Mouse (Mus musculus): ENCODE results near the gene Slc11a1. TPM values are rescaled to one million over a fixed set of nuclear protein-coding genes. Genes with fewer than 3 reads are reported as not detected.

The Slc11a1 gene
- total and polyA plus RNA-seq, 3 experiments: 0.11 TPM; not detected in 2

- H3K4me1 ChIP-seq (ENCODE audit: control insufficient read depth in 1 of 2, insufficient read depth in 2 of 2, low read length in 2 of 2): peaks cover 0 to 18% of the 10 kb centered on the region in 2 experiments; a peak in 2 of 4 replicates
- no peak for DNase-seq (ENCODE audit: low read depth, low spot score)
- no peak for TF ChIP-seq MAFK (IDR thresholded peaks at IDR 0.05; ENCODE audit: borderline replicate concordance, low read depth, low read length)
These were observed 29.2 kb downstream of the Slc11a1 start for GRCm38 (mm10) chr1:74404206-74404605.

DNA sequence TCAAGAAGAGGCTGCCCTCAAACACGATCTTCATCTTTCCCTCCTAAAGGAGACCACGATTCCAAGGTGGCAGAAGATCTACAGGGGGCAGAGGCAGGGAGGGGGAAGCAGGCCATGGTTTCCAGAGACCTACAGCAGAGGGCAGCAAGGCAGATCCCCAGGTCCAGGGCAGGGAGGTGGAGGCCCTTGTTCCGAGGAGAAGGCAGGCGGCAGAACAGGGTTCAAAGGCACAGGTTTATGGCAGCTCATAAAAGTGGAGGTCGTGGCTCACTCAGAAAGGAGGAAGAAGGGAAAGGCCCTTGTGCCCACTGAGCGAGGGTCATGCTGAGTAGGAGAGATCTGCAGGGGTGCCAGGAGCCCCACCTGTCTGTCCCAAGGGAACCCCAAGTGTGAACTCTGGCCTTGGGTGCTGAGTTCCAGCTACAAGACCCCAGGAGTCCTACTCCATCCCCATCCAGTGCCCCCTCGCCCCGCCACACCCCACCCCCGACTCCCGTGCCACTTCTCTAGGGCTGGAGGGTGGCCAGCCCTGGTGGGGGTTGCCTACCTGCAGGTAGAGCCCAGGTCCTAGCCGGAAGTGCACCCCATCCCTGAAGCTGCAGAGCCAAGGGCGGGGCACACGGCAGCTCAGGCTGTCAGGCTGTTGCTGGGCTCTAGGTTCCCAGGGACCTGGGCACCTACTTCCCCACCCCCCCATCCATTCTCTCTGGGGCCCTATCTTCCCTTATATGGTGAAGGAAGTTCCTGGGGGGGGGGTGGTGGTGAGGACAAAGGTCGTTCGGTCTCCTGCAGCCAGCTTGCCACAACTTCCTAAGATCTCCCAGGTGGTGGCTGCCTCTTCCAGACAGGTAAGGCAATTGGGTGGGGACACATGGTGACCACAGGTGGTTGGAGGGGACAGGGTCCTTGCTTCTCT lies 33.9 kb downstream of the Slc11a1 start, which contains the start of gene Vil1:
Gene Vil1, plus strand, starts transcription at position 788 of the 916 bp plus-strand sequence.
- Histone ChIP-seq H3K79me2 (ENCODE audit: control insufficient read depth, insufficient read depth, low read length, poor library complexity) (no peaks in the 10 kb centered on the region), H3K36me3 (ENCODE audit: control insufficient read depth in 1 of 2, insufficient read depth in 2 of 2, low read length in 2 of 2) (peaks cover 0 to 1% of the 10 kb centered on the region in 2 experiments; a peak in 2 of 4 replicates), H3K4me1 (ENCODE audit: control insufficient read depth in 1 of 2, insufficient read depth in 2 of 2, low read length in 2 of 2) (peaks cover 0 to under 1% of the 10 kb centered on the region in 2 experiments; a peak in 2 of 4 replicates), H3K9ac (ENCODE audit: control insufficient read depth, low read depth, low read length, poor library complexity, severe bottlenecking) (no peak within 1 kb of the TSS), H3K4me3 (ENCODE audit: control insufficient read depth in 1 of 2, insufficient read depth in 1 of 2, low read depth in 2 of 2, low read length in 2 of 2) (no peak within 1 kb of the TSS), H3K27me3 (ENCODE audit: control insufficient read depth in 1 of 2, insufficient read depth in 2 of 2, low read length in 2 of 2) (no peaks in the 10 kb centered on the region), H3K27ac (ENCODE audit: control insufficient read depth, low read depth, low read length) (no peak within 1 kb of the TSS), H3K9me3 (replicated peaks; ENCODE audit: insufficient read depth, low read length) (no peaks in the 10 kb centered on the region)
- TF ChIP-seq NELFE (IDR thresholded peaks at IDR 0.05; ENCODE audit: low read depth, low read length) (no peak), MAX (IDR thresholded peaks at IDR 0.05; ENCODE audit: low read length) (no peak), MXI1 (IDR thresholded peaks at IDR 0.05; ENCODE audit: low read depth, low read length) (no peak), USF1 (IDR thresholded peaks at IDR 0.05; ENCODE audit: low read depth, low read length) (no peak), MAZ (IDR thresholded peaks at IDR 0.05; ENCODE audit: low read depth, low read length) (no peak), MYB (IDR thresholded peaks at IDR 0.05; ENCODE audit: low read depth, low read length) (no peak), HCFC1 (IDR thresholded peaks at IDR 0.05; ENCODE audit: low read depth, low read length) (no peak), GABPA (IDR thresholded peaks at IDR 0.05; ENCODE audit: low read depth, low read length) (no peak), MYC (IDR thresholded peaks at IDR 0.05; ENCODE audit: low read depth, low read length) (no peak), POLR2AphosphoS2 (IDR thresholded peaks at IDR 0.05; ENCODE audit: low read length) (no peak), E2F4 (IDR thresholded peaks at IDR 0.05; ENCODE audit: borderline replicate concordance, low read depth, low read length) (no peak)
- no peak for DNase-seq (ENCODE audit: low read depth, low spot score)

More at GRCm38 (mm10) chr1:74404206-74404605, 29.2 kb downstream of the Slc11a1 start:
- Histone ChIP-seq H3K27me3 (ENCODE audit: control insufficient read depth in 1 of 2, insufficient read depth in 2 of 2, low read length in 2 of 2) (no peaks in the 10 kb centered on the region), H3K9ac (ENCODE audit: control insufficient read depth, low read depth, low read length, poor library complexity, severe bottlenecking) (no peak overlapping the region), H3K27ac (ENCODE audit: control insufficient read depth, low read depth, low read length) (no peak overlapping the region), H3K36me3 (ENCODE audit: control insufficient read depth in 1 of 2, insufficient read depth in 2 of 2, low read length in 2 of 2) (peaks cover 0 to 18% of the 10 kb centered on the region in 2 experiments; a peak in 2 of 4 replicates), H3K9me3 (replicated peaks; ENCODE audit: insufficient read depth, low read length) (no peaks in the 10 kb centered on the region), H3K79me2 (ENCODE audit: control insufficient read depth, insufficient read depth, low read length, poor library complexity) (no peaks in the 10 kb centered on the region), H3K4me3 (ENCODE audit: control insufficient read depth in 1 of 2, insufficient read depth in 1 of 2, low read depth in 2 of 2, low read length in 2 of 2) (no peak overlapping the region)
